Mouse (Mus musculus) G1E (cell line): ENCODE data around the gene Zswim3. TPM values are rescaled to one million over a fixed set of nuclear protein-coding genes. Genes with fewer than 3 reads are reported as not detected.

Experiments used
- ATAC-seq: 2 replicates; pipeline ENCODE4 v1.8.0; 2016; ENCODE audit warnings: mild to moderate bottlenecking; ENCODE audit not compliant: insufficient number of reproducible peaks, poor library complexity, low FRiP score, severe bottlenecking; ENCODE audit errors: extremely low read depth
- DNase-seq: peaks from one replicate; pipeline ENCODE4 v3.0.0; 2012; ENCODE audit warnings: low spot score
- H3K27me3 ChIP-seq: 2 replicates; pipeline ENCODE4 v1.6.1; 2012; ENCODE audit warnings: mild to moderate bottlenecking, low read length, inconsistent platforms; ENCODE audit not compliant: insufficient read depth
- H3K36me3 ChIP-seq: replicated peaks from 2 replicates; pipeline ENCODE3; 2012; ENCODE audit warnings: mild to moderate bottlenecking, inconsistent platforms
- H3K4me1 ChIP-seq: 2 replicates; pipeline ENCODE4 v1.6.1; 2012; ENCODE audit warnings: low read depth, low read length, inconsistent platforms, mixed read lengths; ENCODE audit not compliant: insufficient read depth
- H3K4me3 ChIP-seq: 2 replicates; pipeline ENCODE4 v1.5.1; 2012; ENCODE audit warnings: low read depth, mild to moderate bottlenecking, inconsistent platforms, low read length, moderate library complexity, mixed read lengths
- H3K9me3 ChIP-seq: replicated peaks from 2 replicates; pipeline ENCODE4 v1.6.1; 2012; ENCODE audit warnings: inconsistent platforms
- CTCF ChIP-seq: IDR thresholded peaks from 2 replicates; pipeline ENCODE4 v1.5.1; 2012; ENCODE audit warnings: low read depth, low read length, inconsistent platforms, mixed read lengths
- GATA1 ChIP-seq: IDR thresholded peaks from 2 replicates; pipeline ENCODE4 v1.6.1; 2012; ENCODE audit warnings: borderline replicate concordance, low read length, inconsistent platforms, mixed read lengths
- GATA2 ChIP-seq: IDR thresholded peaks from 2 replicates; pipeline ENCODE4 v1.6.1; 2012; ENCODE audit warnings: low read depth, low read length, inconsistent platforms, borderline replicate concordance
- POLR2AphosphoS5 ChIP-seq: IDR thresholded peaks from 2 replicates; pipeline ENCODE4 v1.6.1; 2012; ENCODE audit warnings: low read depth, low read length, inconsistent platforms; ENCODE audit not compliant: insufficient replicate concordance
- TAL1 ChIP-seq: conservative IDR thresholded peaks from 2 replicates; pipeline ENCODE4 v1.6.1; 2012; ENCODE audit warnings: low read depth, low read length, inconsistent platforms, mixed read lengths
- polyA plus RNA-seq: library from polyadenylated mRNA; stranded (reverse); fragments of >175 nt; gene quantifications from 2 replicates; pipeline ENCODE4 v1.2.3, GENCODE M21; 2012
- total RNA-seq, 2 experiments: library from RNA; stranded (forward) in 1 of 2; stranded (reverse) in 1 of 2; fragments of 200-1000 nt in 1 of 2; fragments of >200 nt in 1 of 2; fragmentation: Nextera tagmentation in 1 of 2; gene quantifications; 2 replicates each; pipeline ENCODE4 v1.2.3; 2014 to 2017

The Zswim3 gene
- total and polyA plus RNA-seq, 3 experiments, result 1.2 to 7.1 (median 5.3) TPM

GRCm38 (mm10) chr2:164786388-164786885 lies 18.5 kb upstream of the Zswim3 start:
- peaks cover 34% of the 10 kb centered on the region for H3K36me3 ChIP-seq
- peaks cover 13% of the 10 kb centered on the region for H3K27me3 ChIP-seq
- H3K9me3 ChIP-seq, result no peaks in the 10 kb centered on the region
- peak overlapping the region; percentile 77 for H3K4me3 ChIP-seq
- ATAC-seq (no peak), DNase-seq (no peak)
- no peak for TF ChIP-seq CTCF
- no peak for TF ChIP-seq GATA2
- no peak for TF ChIP-seq GATA1
- no peak for TF ChIP-seq POLR2AphosphoS5
- no peak for TF ChIP-seq TAL1
- peaks cover 52% of the 10 kb centered on the region for H3K4me1 ChIP-seq

GRCm38 (mm10) chr2:164787032-164787431 lies 17.9 kb upstream of the Zswim3 start:
- Histone ChIP-seq H3K36me3 (peaks cover 40% of the 10 kb centered on the region), H3K4me3 (no peak overlapping the region), H3K27me3 (peaks cover 8% of the 10 kb centered on the region), H3K9me3 (no peaks in the 10 kb centered on the region), H3K4me1 (peaks cover 51% of the 10 kb centered on the region)
- TF ChIP-seq GATA2, result no peak
- 0 out of 2 replicates have a peak, but pooled peaks have one; percentile 2 for TF ChIP-seq CTCF
- DNase-seq (no peak), ATAC-seq (no peak)

- no peak for TF ChIP-seq POLR2AphosphoS5
- no peak for TF ChIP-seq CTCF
- TF ChIP-seq GATA1, result no peak
- TF ChIP-seq TAL1, result no peak
- TF ChIP-seq GATA2, result no peak
- H3K4me1 ChIP-seq, result peaks cover 51% of the 10 kb centered on the region
These were observed 17.1 kb upstream of the Zswim3 start for GRCm38 (mm10) chr2:164787779-164788178.

GRCm38 (mm10) chr2:164788411-164788810 lies 16.5 kb upstream of the Zswim3 start:
- no peak for ATAC-seq
- Histone ChIP-seq H3K4me1 (peaks cover 53% of the 10 kb centered on the region), H3K27me3 (0 out of 2 replicates have a peak, but pooled peaks cover 3% of the 10 kb centered on the region), H3K36me3 (peaks cover 54% of the 10 kb centered on the region), H3K4me3 (no peak overlapping the region), H3K9me3 (no peaks in the 10 kb centered on the region)
- TF ChIP-seq CTCF (no peak), GATA1 (no peak), GATA2 (no peak), POLR2AphosphoS5 (no peak), TAL1 (no peak)
- no peak for DNase-seq

More at GRCm38 (mm10) chr2:164787779-164788178, 17.1 kb upstream of the Zswim3 start:
- Histone ChIP-seq H3K4me3 (no peak overlapping the region), H3K9me3 (no peaks in the 10 kb centered on the region), H3K27me3 (peaks cover 6% of the 10 kb centered on the region), H3K36me3 (peaks cover 48% of the 10 kb centered on the region)
- no peak for DNase-seq
- no peak for ATAC-seq

GRCm38 (mm10) chr2:164790451-164790850 lies 14.4 kb upstream of the Zswim3 start:
- Histone ChIP-seq H3K27me3 (no peaks in the 10 kb centered on the region), H3K36me3 (peaks cover 73% of the 10 kb centered on the region), H3K9me3 (no peaks in the 10 kb centered on the region), H3K4me1 (peaks cover 44% of the 10 kb centered on the region), H3K4me3 (no peak overlapping the region)
- ATAC-seq (no peak), DNase-seq (no peak)
- TF ChIP-seq GATA2 (no peak), POLR2AphosphoS5 (no peak), TAL1 (no peak), GATA1 (no peak), CTCF (no peak)

GRCm38 (mm10) chr2:164791841-164792261 lies 13.0 kb upstream of the Zswim3 start:
- Histone ChIP-seq H3K4me1 (peaks cover 30% of the 10 kb centered on the region), H3K27me3 (no peaks in the 10 kb centered on the region), H3K9me3 (no peaks in the 10 kb centered on the region), H3K36me3 (peaks cover 87% of the 10 kb centered on the region), H3K4me3 (no peak overlapping the region)
- DNase-seq, result no peak
- TF ChIP-seq TAL1 (no peak), POLR2AphosphoS5 (no peak), GATA1 (no peak), CTCF (no peak), GATA2 (no peak)
- ATAC-seq, result no peak
